Mouse (Mus musculus): Measurements from ENCODE around the gene Cys1. TPM values are rescaled to one million over a fixed set of nuclear protein-coding genes. Genes with fewer than 3 reads are reported as not detected.
"Not testable (repeated sequence)": the region's sequence is repeated elsewhere in the genome, so short reads cannot be mapped to it uniquely, and the experiment has no call there.

The Cys1 gene
- total RNA-seq, 2 experiments from 2014 or later = 9.3 to 10.7 TPM

- intact Hi-C loops (cut with DNase I) = no loop called here
- DNase-seq (ENCODE audit: extremely low spot score in 1 of 2, low spot score in 2 of 2) = no peak
Observed at GRCm38 (mm10) chr12:24703013-24703412, 21.4 kb upstream of the Cys1 start.

GRCm38 (mm10) chr12:24701621-24702020 lies 20.0 kb upstream of the Cys1 start:
- DNase-seq (ENCODE audit: extremely low spot score in 1 of 2, low spot score in 2 of 2); intact Hi-C loops (cut with DNase I): not testable (repeated sequence)

- intact Hi-C loops (cut with DNase I) = loop anchor here (10.0 kb wide), 1 partner anchor 225 kb away; no protein-coding TSS in a partner anchor
- no peak for DNase-seq (ENCODE audit: extremely low spot score in 1 of 2, low spot score in 2 of 2)
Observed at GRCm38 (mm10) chr12:24699578-24699977, 18.0 kb upstream of the Cys1 start.

GRCm38 (mm10) chr12:24698514-24698913 lies 16.9 kb upstream of the Cys1 start:
- intact Hi-C loops (cut with DNase I) = loop anchor here (10.0 kb wide), 1 partner anchor 224 kb away; no protein-coding TSS in a partner anchor

GRCm38 (mm10) chr12:24697484-24698204 lies 16.0 kb upstream of the Cys1 start:
- DNase-seq (ENCODE audit: extremely low spot score in 1 of 2, low spot score in 2 of 2) = no peak
- intact Hi-C loops (cut with DNase I) = loop anchor here (2.0 to 10.0 kb wide), 2 partner anchors 93 to 223 kb away; no protein-coding TSS in a partner anchor

More at GRCm38 (mm10) chr12:24698514-24698913, 16.9 kb upstream of the Cys1 start:
- DNase-seq (ENCODE audit: extremely low spot score in 1 of 2, low spot score in 2 of 2) = no peak

GRCm38 (mm10) chr12:24696500-24697483 lies 15.2 kb upstream of the Cys1 start:
- intact Hi-C loops (cut with DNase I) = loop anchor here (2.0 to 10.0 kb wide), 2 partner anchors 92 to 222 kb away; no protein-coding TSS in a partner anchor
- peak; percentile 81 to 87 for DNase-seq (ENCODE audit: extremely low spot score in 1 of 2, low spot score in 2 of 2)

- DNase-seq (ENCODE audit: extremely low spot score in 1 of 2, low spot score in 2 of 2) = no peak
- intact Hi-C loops (cut with DNase I) = loop anchor here (10.0 kb wide), 1 partner anchor 216 kb away; no protein-coding TSS in a partner anchor
Observed at GRCm38 (mm10) chr12:24690351-24690750, 8.7 kb upstream of the Cys1 start.

- no peak for DNase-seq (ENCODE audit: extremely low spot score in 1 of 2, low spot score in 2 of 2)
- intact Hi-C loops (cut with DNase I) = no loop called here
Observed at GRCm38 (mm10) chr12:24686696-24687346, 5.2 kb upstream of the Cys1 start.

GRCm38 (mm10) chr12:24686038-24686695 lies 4.6 kb upstream of the Cys1 start:
- DNase-seq (ENCODE audit: extremely low spot score in 1 of 2, low spot score in 2 of 2) = no peak
- intact Hi-C loops (cut with DNase I) = no loop called here

GRCm38 (mm10) chr12:24683461-24683860 lies 1.8 kb upstream of the Cys1 start:
- no peak for DNase-seq (ENCODE audit: extremely low spot score in 1 of 2, low spot score in 2 of 2)
- intact Hi-C loops (cut with DNase I) = loop anchor here (5.0 kb wide), 1 partner anchor 76 kb away; no protein-coding TSS in a partner anchor

GRCm38 (mm10) chr12:24682563-24682962 lies 950 bp upstream of the Cys1 start:
- intact Hi-C loops (cut with DNase I) = loop anchor here (5.0 kb wide), 1 partner anchor 75 kb away; no protein-coding TSS in a partner anchor
- peak in 1 of 2 experiments; percentile 50 for DNase-seq (ENCODE audit: extremely low spot score in 1 of 2, low spot score in 2 of 2)

GRCm38 (mm10) chr12:24680492-24681285 lies 924 bp downstream of the Cys1 start:
- peak in 1 of 2 experiments; percentile 74 for DNase-seq (ENCODE audit: extremely low spot score in 1 of 2, low spot score in 2 of 2)
- intact Hi-C loops (cut with DNase I) = loop anchor here (5.0 kb wide), 1 partner anchor 73 kb away; no protein-coding TSS in a partner anchor

- intact Hi-C loops (cut with DNase I) = loop anchor here (5.0 kb wide), 1 partner anchor 73 kb away; no protein-coding TSS in a partner anchor
- DNase-seq (ENCODE audit: extremely low spot score in 1 of 2, low spot score in 2 of 2) = peak in 1 of 2 experiments; percentile 74
Observed at GRCm38 (mm10) chr12:24680096-24680491, 1.5 kb downstream of the Cys1 start.

GRCm38 (mm10) chr12:24662131-24662530 lies 19.5 kb downstream of the Cys1 start:
- DNase-seq (ENCODE audit: extremely low spot score in 1 of 2, low spot score in 2 of 2) = no peak
- intact Hi-C loops (cut with DNase I) = no loop called here

GRCm38 (mm10) chr12:24661100-24661499 lies 20.5 kb downstream of the Cys1 start:
- intact Hi-C loops (cut with DNase I) = no loop called here
- DNase-seq (ENCODE audit: extremely low spot score in 1 of 2, low spot score in 2 of 2) = no peak

GRCm38 (mm10) chr12:24659923-24660322 lies 21.7 kb downstream of the Cys1 start:
- no peak for DNase-seq (ENCODE audit: extremely low spot score in 1 of 2, low spot score in 2 of 2)
- intact Hi-C loops (cut with DNase I) = no loop called here

GRCm38 (mm10) chr12:24658998-24659397 lies 22.6 kb downstream of the Cys1 start:
- intact Hi-C loops (cut with DNase I) = no loop called here

More at GRCm38 (mm10) chr12:24658998-24659397, 22.6 kb downstream of the Cys1 start:
- DNase-seq (ENCODE audit: extremely low spot score in 1 of 2, low spot score in 2 of 2) = no peak
